Mouse (Mus musculus): ENCODE results near the gene Tnfsf11. TPM values are rescaled to one million over a fixed set of nuclear protein-coding genes. Genes with fewer than 3 reads are reported as not detected.
A peak's percentile ranks its signal among the peaks of the same experiment; 100 is the strongest.

Tnfsf11 gene
- 0.27 TPM in 1 of 2 replicates, not detected in the other for polyA plus RNA-seq (2014; fragmentation: Nextera tagmentation; extraction: Ambion mirVana)

DNA sequence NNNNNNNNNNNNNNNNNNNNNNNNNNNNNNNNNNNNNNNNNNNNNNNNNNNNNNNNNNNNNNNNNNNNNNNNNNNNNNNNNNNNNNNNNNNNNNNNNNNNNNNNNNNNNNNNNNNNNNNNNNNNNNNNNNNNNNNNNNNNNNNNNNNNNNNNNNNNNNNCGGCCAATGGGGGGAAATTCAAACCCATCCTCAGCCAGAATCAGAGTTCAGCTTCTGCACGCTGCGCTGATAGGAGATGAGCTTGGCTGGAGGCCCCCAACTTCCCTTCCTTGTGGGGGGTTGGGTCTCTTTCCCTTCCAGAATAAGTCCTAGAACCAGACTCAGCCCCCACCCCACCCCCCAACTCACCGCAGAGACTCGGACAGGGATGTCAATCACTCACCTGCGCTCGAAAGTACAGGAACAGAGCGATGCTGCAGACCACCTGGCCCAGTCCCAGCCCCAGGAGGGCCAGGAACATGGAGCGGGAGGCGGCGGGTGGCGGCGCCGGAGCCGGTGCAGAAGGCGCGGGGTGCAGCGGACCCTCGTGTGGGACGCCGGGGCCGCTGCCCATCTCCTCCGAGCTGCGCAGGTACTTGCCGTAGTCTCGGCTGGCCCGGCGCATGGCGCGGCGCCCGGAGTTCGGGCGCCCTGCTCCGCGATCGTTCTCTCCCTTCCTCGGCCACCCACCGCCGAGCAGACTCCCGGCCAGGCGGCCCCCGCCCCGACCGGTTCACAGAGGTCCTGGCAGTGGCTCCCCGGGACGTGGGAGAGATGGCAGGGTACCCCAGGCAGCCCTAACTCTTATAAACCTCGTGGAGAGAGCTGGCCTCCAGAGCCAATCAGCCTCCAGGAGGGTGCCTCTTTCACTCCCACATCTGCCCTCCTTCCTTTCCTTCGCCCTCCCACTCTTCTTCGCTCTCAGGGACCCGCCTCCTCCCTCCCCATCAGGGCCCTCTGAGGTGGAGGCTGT is at the start of gene Tnfsf11:
TSS of gene Tnfsf11 (minus strand) at position 758 of the 952 bp plus-strand sequence.
- Histone ChIP-seq H3K27me3 (ENCODE audit: control insufficient read depth, insufficient read depth, low read length) (peaks cover 19% of the 10 kb centered on the region), H3K4me2 (ENCODE audit: low read depth) (peak within 1 kb of the TSS; percentile 67), H3K36me3 (ENCODE audit: control insufficient read depth, insufficient read depth, low read length) (no peaks in the 10 kb centered on the region), H3K9me3 (ENCODE audit: control insufficient read depth, low read length) (no peaks in the 10 kb centered on the region), H3K4me1 (ENCODE audit: control insufficient read depth, insufficient read depth, low read length) (0 out of 2 replicates have a peak, but pooled peaks cover 2% of the 10 kb centered on the region), H3K4me3 (ENCODE audit: low read depth, low read length) (peak within 1 kb of the TSS; percentile 30), H3K9ac (ENCODE audit: low read length) (peak within 1 kb of the TSS; percentile 45), H3K27ac (ENCODE audit: low read depth, low read length) (no peak within 1 kb of the TSS)
- DNase-seq (ENCODE audit: low spot score) (peak; percentile 34), ATAC-seq (ENCODE audit: insufficient read depth, low FRiP score, low TSS enrichment) (no peak)
- 1% methylated on average over 46 of the region's 51 CpGs for WGBS

DNA sequence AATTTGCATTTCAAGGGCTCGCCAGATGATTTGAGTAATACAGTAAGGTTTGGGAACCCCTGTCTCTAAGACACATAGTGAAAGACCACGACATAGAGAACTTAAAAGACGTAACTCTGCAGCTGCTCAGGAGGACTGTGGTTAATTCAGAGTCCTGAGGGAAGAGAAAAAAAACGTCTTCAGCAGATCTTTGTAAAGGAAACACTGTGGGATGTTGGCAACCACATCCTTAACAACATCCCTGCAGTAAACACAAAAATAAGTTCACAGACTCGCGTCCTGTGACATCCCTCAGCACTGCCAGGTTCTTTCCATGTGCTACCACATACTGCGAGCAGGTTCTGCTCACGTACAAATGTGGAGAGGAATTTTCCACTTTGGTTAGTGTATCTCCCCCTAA is 48.9 kb upstream of the Tnfsf11 start:
- Histone ChIP-seq H3K27me3 (ENCODE audit: control insufficient read depth, insufficient read depth, low read length) (no peaks in the 10 kb centered on the region), H3K36me3 (ENCODE audit: control insufficient read depth, insufficient read depth, low read length) (no peaks in the 10 kb centered on the region), H3K27ac (ENCODE audit: low read depth, low read length) (no peak overlapping the region), H3K4me3 (ENCODE audit: low read depth, low read length) (no peak overlapping the region), H3K4me2 (ENCODE audit: low read depth) (no peak overlapping the region), H3K4me1 (ENCODE audit: control insufficient read depth, insufficient read depth, low read length) (no peaks in the 10 kb centered on the region), H3K9me3 (ENCODE audit: control insufficient read depth, low read length) (no peaks in the 10 kb centered on the region), H3K9ac (ENCODE audit: low read length) (no peak overlapping the region)
- ATAC-seq (ENCODE audit: insufficient read depth, low FRiP score, low TSS enrichment) (no peak), DNase-seq (ENCODE audit: low spot score) (no peak)
- 64% methylated on average over 8 of the region's 8 CpGs for WGBS

DNA sequence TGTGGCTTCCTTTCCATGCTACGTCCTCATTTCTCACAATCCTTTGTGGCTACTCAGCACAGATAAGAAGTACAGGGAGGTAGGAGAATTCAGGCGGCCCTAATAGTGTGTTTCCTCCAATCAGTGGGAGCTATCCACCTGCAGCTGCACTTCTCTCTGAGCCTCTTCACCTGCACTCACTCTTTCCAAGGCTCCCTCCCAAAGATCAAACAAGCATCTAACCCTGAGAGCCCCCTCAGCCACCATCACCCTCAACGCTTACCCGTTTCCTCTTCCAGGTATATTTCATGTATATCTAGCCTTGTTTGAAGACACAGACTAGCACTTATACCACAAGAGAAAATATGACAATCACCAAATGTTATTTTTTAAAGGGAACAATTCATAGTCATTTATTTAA is 47.5 kb upstream of the Tnfsf11 start:
- no peak for ATAC-seq (ENCODE audit: insufficient read depth, low FRiP score, low TSS enrichment)
- no peak for DNase-seq (ENCODE audit: low spot score)
- H3K4me2 ChIP-seq (ENCODE audit: low read depth) = no peak overlapping the region
- H3K4me3 ChIP-seq (ENCODE audit: low read depth, low read length) = no peak overlapping the region
- no peak overlapping the region for H3K9ac ChIP-seq (ENCODE audit: low read length)
- no peaks in the 10 kb centered on the region for H3K4me1 ChIP-seq (ENCODE audit: control insufficient read depth, insufficient read depth, low read length)
- no peaks in the 10 kb centered on the region for H3K9me3 ChIP-seq (ENCODE audit: control insufficient read depth, low read length)
- H3K27ac ChIP-seq (ENCODE audit: low read depth, low read length) = no peak overlapping the region
- WGBS = 81% methylated on average over 4 of the region's 4 CpGs
- no peaks in the 10 kb centered on the region for H3K36me3 ChIP-seq (ENCODE audit: control insufficient read depth, insufficient read depth, low read length)
- H3K27me3 ChIP-seq (ENCODE audit: control insufficient read depth, insufficient read depth, low read length) = no peaks in the 10 kb centered on the region

DNA sequence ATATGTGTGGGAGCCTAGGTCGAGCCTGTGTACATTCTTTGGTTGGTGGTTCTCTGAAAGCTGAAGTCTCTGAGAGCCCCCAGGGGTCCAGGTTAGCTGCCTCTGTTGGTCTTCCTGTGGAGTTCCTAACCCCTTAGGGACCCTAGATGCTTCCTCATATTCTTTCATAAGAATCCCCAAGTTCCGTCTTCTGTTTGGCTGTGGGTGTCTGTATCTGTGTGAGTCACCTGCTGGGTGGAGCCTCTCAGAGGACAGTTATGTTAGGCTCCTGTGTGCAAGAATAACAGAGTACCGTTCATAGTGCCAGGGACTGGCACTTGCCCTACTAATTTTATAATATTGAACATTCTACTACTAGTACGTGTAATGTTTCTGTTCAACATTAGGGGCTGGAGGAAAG is 45.0 kb upstream of the Tnfsf11 start:
- H3K4me3 ChIP-seq (ENCODE audit: low read depth, low read length) = no peak overlapping the region
- no peaks in the 10 kb centered on the region for H3K4me1 ChIP-seq (ENCODE audit: control insufficient read depth, insufficient read depth, low read length)
- H3K27ac ChIP-seq (ENCODE audit: low read depth, low read length) = no peak overlapping the region
- WGBS = 87% methylated on average over 4 of the region's 4 CpGs
- H3K9ac ChIP-seq (ENCODE audit: low read length) = no peak overlapping the region
- no peak overlapping the region for H3K4me2 ChIP-seq (ENCODE audit: low read depth)
- H3K36me3 ChIP-seq (ENCODE audit: control insufficient read depth, insufficient read depth, low read length) = no peaks in the 10 kb centered on the region
- H3K9me3 ChIP-seq (ENCODE audit: control insufficient read depth, low read length) = no peaks in the 10 kb centered on the region
- H3K27me3 ChIP-seq (ENCODE audit: control insufficient read depth, insufficient read depth, low read length) = no peaks in the 10 kb centered on the region
- DNase-seq (ENCODE audit: low spot score) (no peak), ATAC-seq (ENCODE audit: insufficient read depth, low FRiP score, low TSS enrichment) (no peak)

DNA sequence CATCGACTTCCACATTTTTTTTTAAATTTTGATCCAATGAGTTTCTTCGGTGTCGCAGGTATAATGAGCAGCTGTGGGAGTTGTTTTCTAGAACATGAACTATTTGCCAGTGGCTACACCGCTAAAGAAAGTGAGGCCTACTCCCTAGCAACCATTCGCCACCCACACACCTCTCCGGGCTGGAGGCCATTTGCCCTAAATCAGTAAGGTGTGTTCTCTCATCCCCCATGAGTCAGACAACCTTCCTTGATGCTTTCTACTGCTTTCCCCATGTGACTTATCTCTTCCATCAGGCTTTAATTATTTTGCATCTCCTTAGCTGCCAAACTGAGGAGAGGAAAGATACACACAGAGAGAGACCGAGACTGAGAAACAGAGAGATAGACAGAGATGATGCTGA is 43.7 kb upstream of the Tnfsf11 start:
- Histone ChIP-seq H3K27me3 (ENCODE audit: control insufficient read depth, insufficient read depth, low read length) (no peaks in the 10 kb centered on the region), H3K4me3 (ENCODE audit: low read depth, low read length) (no peak overlapping the region), H3K9me3 (ENCODE audit: control insufficient read depth, low read length) (no peaks in the 10 kb centered on the region), H3K9ac (ENCODE audit: low read length) (no peak overlapping the region), H3K4me1 (ENCODE audit: control insufficient read depth, insufficient read depth, low read length) (no peaks in the 10 kb centered on the region), H3K36me3 (ENCODE audit: control insufficient read depth, insufficient read depth, low read length) (no peaks in the 10 kb centered on the region), H3K27ac (ENCODE audit: low read depth, low read length) (no peak overlapping the region), H3K4me2 (ENCODE audit: low read depth) (no peak overlapping the region)
- WGBS = 94% methylated on average over 7 of the region's 7 CpGs
- ATAC-seq (ENCODE audit: insufficient read depth, low FRiP score, low TSS enrichment) = no peak
- DNase-seq (ENCODE audit: low spot score) = no peak

DNA sequence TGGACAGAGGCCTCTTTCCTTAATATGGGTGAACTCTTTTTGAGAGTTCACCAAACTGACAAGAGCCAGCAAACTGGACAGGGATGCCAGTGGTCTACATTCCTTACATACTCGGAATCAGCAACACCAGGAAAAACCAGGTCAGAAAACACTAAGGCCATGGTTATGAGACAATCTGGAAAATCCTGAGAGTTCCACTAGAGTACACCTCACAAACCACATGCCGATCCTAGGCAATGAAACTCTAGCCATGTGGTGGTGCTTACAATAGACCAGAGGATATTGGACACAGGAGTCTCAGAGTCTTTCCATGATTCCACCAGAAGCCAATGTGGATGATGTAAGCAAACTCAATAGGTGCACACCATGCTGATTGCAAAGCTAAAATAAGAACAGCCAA is 39.9 kb upstream of the Tnfsf11 start:
- no peaks in the 10 kb centered on the region for H3K27me3 ChIP-seq (ENCODE audit: control insufficient read depth, insufficient read depth, low read length)
- no peak for DNase-seq (ENCODE audit: low spot score)
- no peak overlapping the region for H3K27ac ChIP-seq (ENCODE audit: low read depth, low read length)
- 90% methylated on average over 2 of the region's 2 CpGs for WGBS
- no peak for ATAC-seq (ENCODE audit: insufficient read depth, low FRiP score, low TSS enrichment)
- no peaks in the 10 kb centered on the region for H3K4me1 ChIP-seq (ENCODE audit: control insufficient read depth, insufficient read depth, low read length)
- H3K4me3 ChIP-seq (ENCODE audit: low read depth, low read length) = no peak overlapping the region
- no peaks in the 10 kb centered on the region for H3K9me3 ChIP-seq (ENCODE audit: control insufficient read depth, low read length)
- H3K9ac ChIP-seq (ENCODE audit: low read length) = no peak overlapping the region
- H3K4me2 ChIP-seq (ENCODE audit: low read depth) = no peak overlapping the region
- no peaks in the 10 kb centered on the region for H3K36me3 ChIP-seq (ENCODE audit: control insufficient read depth, insufficient read depth, low read length)

DNA sequence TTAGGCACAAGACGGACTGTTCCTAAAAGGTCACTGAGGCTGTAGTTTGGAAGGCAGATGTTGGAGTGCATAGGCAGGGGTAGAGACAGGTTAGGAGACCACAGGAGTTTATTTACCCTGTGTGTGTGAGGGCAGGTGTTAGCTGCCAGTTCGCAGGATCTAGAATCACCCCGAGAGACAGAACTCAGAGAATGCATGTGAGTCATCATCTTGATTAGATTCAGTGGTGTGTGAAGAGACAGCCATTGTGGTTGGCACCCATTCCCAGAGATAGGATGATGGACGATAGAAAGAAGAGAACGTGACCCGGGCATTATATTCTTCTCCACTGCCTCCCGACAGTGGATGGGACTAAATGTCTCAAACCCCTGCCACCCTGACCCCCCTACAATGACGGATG is 35.2 kb upstream of the Tnfsf11 start:
- 47% methylated on average over 8 of the region's 8 CpGs for WGBS

DNA sequence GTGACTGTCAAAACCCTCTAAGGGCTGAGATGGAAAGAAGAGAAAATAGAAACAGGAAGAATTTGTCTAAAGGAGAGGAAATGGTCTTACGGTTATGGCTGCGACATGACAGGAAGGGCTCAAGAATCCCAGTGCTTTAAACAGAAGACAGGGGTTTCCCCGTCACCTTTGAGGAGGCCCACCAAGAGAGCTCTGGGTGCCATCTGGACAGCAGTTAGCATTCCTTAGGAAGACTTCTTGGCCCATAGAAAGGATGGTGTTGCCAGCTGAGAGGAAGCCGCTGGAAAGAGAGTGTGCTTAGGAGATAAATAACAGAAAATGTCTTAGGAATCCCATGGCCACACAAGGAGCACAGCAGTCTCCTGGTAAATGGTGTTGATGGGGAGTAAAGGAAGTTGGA is 34.3 kb upstream of the Tnfsf11 start:
- Histone ChIP-seq H3K9ac (ENCODE audit: low read length) (no peak overlapping the region), H3K9me3 (ENCODE audit: control insufficient read depth, low read length) (no peaks in the 10 kb centered on the region), H3K36me3 (ENCODE audit: control insufficient read depth, insufficient read depth, low read length) (no peaks in the 10 kb centered on the region), H3K27me3 (ENCODE audit: control insufficient read depth, insufficient read depth, low read length) (no peaks in the 10 kb centered on the region), H3K4me3 (ENCODE audit: low read depth, low read length) (no peak overlapping the region), H3K27ac (ENCODE audit: low read depth, low read length) (no peak overlapping the region), H3K4me1 (ENCODE audit: control insufficient read depth, insufficient read depth, low read length) (no peaks in the 10 kb centered on the region), H3K4me2 (ENCODE audit: low read depth) (no peak overlapping the region)
- 80% methylated on average over 4 of the region's 4 CpGs for WGBS
- DNase-seq (ENCODE audit: low spot score) (no peak), ATAC-seq (ENCODE audit: insufficient read depth, low FRiP score, low TSS enrichment) (no peak)

More for the DNA sequence above, 35.2 kb upstream of the Tnfsf11 start:
- H3K4me2 ChIP-seq (ENCODE audit: low read depth) = no peak overlapping the region
- no peaks in the 10 kb centered on the region for H3K9me3 ChIP-seq (ENCODE audit: control insufficient read depth, low read length)
- DNase-seq (ENCODE audit: low spot score) (no peak), ATAC-seq (ENCODE audit: insufficient read depth, low FRiP score, low TSS enrichment) (no peak)
- H3K4me3 ChIP-seq (ENCODE audit: low read depth, low read length) = no peak overlapping the region
- H3K4me1 ChIP-seq (ENCODE audit: control insufficient read depth, insufficient read depth, low read length) = no peaks in the 10 kb centered on the region
- H3K9ac ChIP-seq (ENCODE audit: low read length) = no peak overlapping the region
- no peaks in the 10 kb centered on the region for H3K36me3 ChIP-seq (ENCODE audit: control insufficient read depth, insufficient read depth, low read length)
- H3K27ac ChIP-seq (ENCODE audit: low read depth, low read length) = no peak overlapping the region
- H3K27me3 ChIP-seq (ENCODE audit: control insufficient read depth, insufficient read depth, low read length) = no peaks in the 10 kb centered on the region

DNA sequence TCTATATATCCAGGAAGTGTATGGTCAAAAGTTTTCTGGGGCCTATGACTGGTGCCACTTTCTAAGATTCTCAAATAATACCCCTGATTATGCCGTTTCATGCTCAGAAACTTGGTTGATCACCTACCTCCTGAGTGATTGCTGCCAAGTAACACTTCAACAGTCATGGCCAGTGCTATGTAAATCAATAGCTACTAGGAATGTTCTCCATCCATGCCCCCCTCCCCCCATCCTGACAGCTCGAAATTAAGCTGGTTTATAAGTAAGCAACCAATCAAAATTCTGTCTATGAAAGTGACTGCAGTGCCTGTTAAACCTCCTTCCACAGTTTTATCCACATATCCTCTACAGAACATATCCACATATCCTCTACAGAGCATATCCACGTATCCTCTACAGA is 25.5 kb upstream of the Tnfsf11 start:
- H3K4me2 ChIP-seq (ENCODE audit: low read depth) = no peak overlapping the region
- H3K4me1 ChIP-seq (ENCODE audit: control insufficient read depth, insufficient read depth, low read length) = no peaks in the 10 kb centered on the region
- no peaks in the 10 kb centered on the region for H3K36me3 ChIP-seq (ENCODE audit: control insufficient read depth, insufficient read depth, low read length)
- H3K9ac ChIP-seq (ENCODE audit: low read length) = no peak overlapping the region
- no peak for ATAC-seq (ENCODE audit: insufficient read depth, low FRiP score, low TSS enrichment)
- no peak overlapping the region for H3K27ac ChIP-seq (ENCODE audit: low read depth, low read length)
- DNase-seq (ENCODE audit: low spot score) = no peak
- no peak overlapping the region for H3K4me3 ChIP-seq (ENCODE audit: low read depth, low read length)
- H3K27me3 ChIP-seq (ENCODE audit: control insufficient read depth, insufficient read depth, low read length) = no peaks in the 10 kb centered on the region
- WGBS = 85% methylated on average over 3 of the region's 3 CpGs
- no peaks in the 10 kb centered on the region for H3K9me3 ChIP-seq (ENCODE audit: control insufficient read depth, low read length)
